Mouse (Mus musculus): ENCODE measurements around the gene N4bp2l2. TPM values are rescaled to one million over a fixed set of nuclear protein-coding genes. Genes with fewer than 3 reads are reported as not detected.
A peak's percentile ranks its signal among the peaks of the same experiment; 100 is the strongest.

The N4bp2l2 gene
- total RNA-seq, 2 experiments from 2014 or later, result 75.6 to 79.6 TPM

GRCm38 (mm10) chr5:150599301-150600294 lies 66.4 kb downstream of the N4bp2l2 start:
- DNase-seq (ENCODE audit: extremely low spot score in 1 of 2, low spot score in 1 of 2), result no peak

GRCm38 (mm10) chr5:150598202-150599119 lies 67.5 kb downstream of the N4bp2l2 start:
- DNase-seq (ENCODE audit: extremely low spot score in 1 of 2, low spot score in 1 of 2), result no peak

GRCm38 (mm10) chr5:150597088-150597487 lies 68.9 kb downstream of the N4bp2l2 start, which contains the start of gene N4bp2l1:
Gene N4bp2l1, minus strand, starts transcription at chr5:150597188.
- no peak for DNase-seq (ENCODE audit: extremely low spot score in 1 of 2, low spot score in 1 of 2)

- DNase-seq (ENCODE audit: extremely low spot score in 1 of 2, low spot score in 1 of 2), result no peak
Measured at GRCm38 (mm10) chr5:150595366-150596016, 70.5 kb downstream of the N4bp2l2 start.

GRCm38 (mm10) chr5:150594649-150595339 lies 71.2 kb downstream of the N4bp2l2 start:
- no peak for DNase-seq (ENCODE audit: extremely low spot score in 1 of 2, low spot score in 1 of 2)

- peak; percentile 60 to 61 for DNase-seq (ENCODE audit: extremely low spot score in 1 of 2, low spot score in 1 of 2)
Measured at GRCm38 (mm10) chr5:150593756-150594648, 72.0 kb downstream of the N4bp2l2 start.

GRCm38 (mm10) chr5:150592904-150593755 lies 72.9 kb downstream of the N4bp2l2 start:
- DNase-seq (ENCODE audit: extremely low spot score in 1 of 2, low spot score in 1 of 2), result peak; percentile 38 to 53

- no peak for DNase-seq (ENCODE audit: extremely low spot score in 1 of 2, low spot score in 1 of 2)
Measured at GRCm38 (mm10) chr5:150592186-150592903, 73.6 kb downstream of the N4bp2l2 start.

GRCm38 (mm10) chr5:150589945-150590344 lies 76.0 kb downstream of the N4bp2l2 start:
- no peak for DNase-seq (ENCODE audit: extremely low spot score in 1 of 2, low spot score in 1 of 2)

GRCm38 (mm10) chr5:150584337-150584729 lies 81.7 kb downstream of the N4bp2l2 start:
- no peak for DNase-seq (ENCODE audit: extremely low spot score in 1 of 2, low spot score in 1 of 2)

GRCm38 (mm10) chr5:150583622-150584336 lies 82.2 kb downstream of the N4bp2l2 start:
- no peak for DNase-seq (ENCODE audit: extremely low spot score in 1 of 2, low spot score in 1 of 2)

- DNase-seq (ENCODE audit: extremely low spot score in 1 of 2, low spot score in 1 of 2), result no peak
Measured at GRCm38 (mm10) chr5:150583181-150583580, 82.8 kb downstream of the N4bp2l2 start.

- DNase-seq (ENCODE audit: extremely low spot score in 1 of 2, low spot score in 1 of 2), result no peak
Measured at GRCm38 (mm10) chr5:150581180-150581579, 84.8 kb downstream of the N4bp2l2 start.

- no peak for DNase-seq (ENCODE audit: extremely low spot score in 1 of 2, low spot score in 1 of 2)
Measured at GRCm38 (mm10) chr5:150578613-150579171, 87.3 kb downstream of the N4bp2l2 start.

GRCm38 (mm10) chr5:150576832-150577231 lies 89.2 kb downstream of the N4bp2l2 start:
- DNase-seq (ENCODE audit: extremely low spot score in 1 of 2, low spot score in 1 of 2), result no peak

- DNase-seq (ENCODE audit: extremely low spot score in 1 of 2, low spot score in 1 of 2), result no peak
Measured at GRCm38 (mm10) chr5:150574885-150575284, 91.1 kb downstream of the N4bp2l2 start.
